8 mouse cellular contexts compared by ENCODE assay signal in the genomic region with DNA sequence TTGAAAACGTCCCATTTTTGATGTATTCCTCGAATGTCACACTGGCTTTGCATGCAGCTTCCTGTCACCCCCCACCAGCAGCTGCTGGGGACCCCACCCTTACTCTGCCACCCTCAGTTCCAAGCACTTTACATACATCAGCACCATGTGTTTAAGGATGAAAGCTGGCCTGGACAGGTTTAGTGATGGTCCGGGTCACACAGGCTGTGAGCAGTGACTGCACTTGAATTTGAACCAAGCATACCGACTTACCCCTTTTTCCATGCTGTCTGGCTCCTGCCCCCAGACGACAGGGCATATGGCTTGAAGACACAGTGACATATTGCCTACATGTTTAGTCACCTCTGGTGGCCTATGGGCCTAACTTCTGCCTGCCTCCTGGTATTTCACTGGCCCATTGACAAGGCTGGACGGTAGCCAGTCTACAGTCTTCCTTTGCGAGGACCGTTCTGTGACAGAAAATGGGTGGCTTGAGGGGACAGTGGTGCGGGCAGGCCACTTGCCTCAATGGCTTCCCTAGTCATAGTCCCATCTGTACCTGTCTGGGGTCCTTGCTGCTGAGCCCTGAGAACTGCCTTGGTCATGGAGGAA. TPM values are rescaled to one million over a fixed set of nuclear protein-coding genes. Genes with fewer than 3 reads are reported as not detected.
A peak's percentile ranks its signal among the peaks of the same experiment; 100 is the strongest.
DNase-seq lines count a peak whose midpoint lies in the region; ATAC-seq lines count a peak whose summit lies in the region.

No protein-coding gene starts in this region.

- no peak overlapping the region for H3K4me3 ChIP-seq in kidney, embryonic 14.5 days (ENCODE audit: low read length)
- H3K4me3 ChIP-seq in kidney, embryonic 16.5 days (ENCODE audit: low read length), result no peak overlapping the region
- peak overlapping the region; percentile 49 for H3K4me3 ChIP-seq in embryonic facial prominence, embryonic 12.5 days
- H3K4me3 ChIP-seq in hindbrain, embryonic 13.5 days, result peak overlapping the region; percentile 55
- no peak overlapping the region for H3K4me3 ChIP-seq in midbrain, embryonic 16.5 days (ENCODE audit: low read depth, low read length)

- no peaks in the 10 kb centered on the region for H3K9me3 ChIP-seq in kidney, embryonic 14.5 days (ENCODE audit: control insufficient read depth, low read length)
- no peaks in the 10 kb centered on the region for H3K9me3 ChIP-seq in kidney, embryonic 16.5 days (ENCODE audit: low read length)
- H3K9me3 ChIP-seq in embryonic facial prominence, embryonic 12.5 days, result no peaks in the 10 kb centered on the region
- no peaks in the 10 kb centered on the region for H3K9me3 ChIP-seq in hindbrain, embryonic 13.5 days
- H3K9me3 ChIP-seq in midbrain, embryonic 16.5 days (replicated peaks; ENCODE audit: control insufficient read depth, low read length, poor library complexity, severe bottlenecking), result no peaks in the 10 kb centered on the region

- H3K27ac ChIP-seq in kidney, embryonic 14.5 days (ENCODE audit: low read depth, low read length), result no peak overlapping the region
- no peak overlapping the region for H3K27ac ChIP-seq in kidney, embryonic 16.5 days (ENCODE audit: low read length)
- H3K27ac ChIP-seq in embryonic facial prominence, embryonic 12.5 days, result no peak overlapping the region
- peak overlapping the region; percentile 93; the same call in 1 of the 2 replicates for H3K27ac ChIP-seq in hindbrain, embryonic 13.5 days
- no peak overlapping the region for H3K27ac ChIP-seq in midbrain, embryonic 16.5 days (ENCODE audit: low read length)

- H3K4me1 ChIP-seq in kidney, embryonic 14.5 days (ENCODE audit: control insufficient read depth, insufficient read depth, low read length), result peaks cover 21% of the 10 kb centered on the region; the same call in 1 of the 2 replicates
- peaks cover 33% of the 10 kb centered on the region for H3K4me1 ChIP-seq in kidney, embryonic 16.5 days (ENCODE audit: insufficient read depth, low read length)
- peaks cover 26% of the 10 kb centered on the region for H3K4me1 ChIP-seq in embryonic facial prominence, embryonic 12.5 days
- H3K4me1 ChIP-seq in hindbrain, embryonic 13.5 days (replicated peaks), result peaks cover 44% of the 10 kb centered on the region
- peaks cover 20% of the 10 kb centered on the region for H3K4me1 ChIP-seq in midbrain, embryonic 16.5 days (ENCODE audit: control insufficient read depth, insufficient read depth, low read length)

- H3K4me2 ChIP-seq in kidney, embryonic 14.5 days (replicated peaks; ENCODE audit: low read depth, low read length), result peak overlapping the region; percentile 83; the same call in 1 of the 2 replicates
- no peak overlapping the region for H3K4me2 ChIP-seq in kidney, embryonic 16.5 days (replicated peaks; ENCODE audit: low read depth, low read length)
- peak overlapping the region; percentile 81; the same call in 1 of the 2 replicates for H3K4me2 ChIP-seq in embryonic facial prominence, embryonic 12.5 days (replicated peaks)
- H3K4me2 ChIP-seq in hindbrain, embryonic 13.5 days, result peak overlapping the region; percentile 91
- H3K4me2 ChIP-seq in midbrain, embryonic 16.5 days (ENCODE audit: low read length), result peak overlapping the region; percentile 86; the same call in 1 of the 2 replicates

- no peaks in the 10 kb centered on the region for H3K27me3 ChIP-seq in kidney, embryonic 14.5 days (ENCODE audit: control insufficient read depth, insufficient read depth, low read length)
- H3K27me3 ChIP-seq in kidney, embryonic 16.5 days (ENCODE audit: insufficient read depth, low read length), result no peaks in the 10 kb centered on the region
- H3K27me3 ChIP-seq in embryonic facial prominence, embryonic 12.5 days, result no peaks in the 10 kb centered on the region
- no peaks in the 10 kb centered on the region for H3K27me3 ChIP-seq in hindbrain, embryonic 13.5 days
- H3K27me3 ChIP-seq in midbrain, embryonic 16.5 days (ENCODE audit: control insufficient read depth, insufficient read depth, low read depth, low read length), result no peaks in the 10 kb centered on the region

- DNase-seq in gastrocnemius, postnatal 4 days (ENCODE audit: low spot score in 2 of 2), result no peak
- DNase-seq in frontal cortex, postnatal 25 days (ENCODE audit: low spot score in 2 of 2), result no peak

- no peak for ATAC-seq in kidney, embryonic 14.5 days (ENCODE audit: low FRiP score, low TSS enrichment)
- ATAC-seq in kidney, embryonic 16.5 days (ENCODE audit: low FRiP score, low TSS enrichment), result no peak
- no peak for ATAC-seq in embryonic facial prominence, embryonic 12.5 days (ENCODE audit: insufficient number of reproducible peaks, insufficient read depth, low FRiP score, low TSS enrichment)
- ATAC-seq in hindbrain, embryonic 13.5 days (ENCODE audit: low FRiP score), result 0 out of 2 replicates have a peak, but pooled peaks have one; percentile 1
- no peak for ATAC-seq in midbrain, embryonic 16.5 days
- no peak for ATAC-seq in frontal cortex, adult (ENCODE audit: low TSS enrichment)

- H3K36me3 ChIP-seq in kidney, embryonic 14.5 days (ENCODE audit: control insufficient read depth, insufficient read depth, low read length), result peaks cover 26% of the 10 kb centered on the region
- H3K36me3 ChIP-seq in kidney, embryonic 16.5 days (ENCODE audit: insufficient read depth, low read length), result peaks cover 20% of the 10 kb centered on the region
- H3K36me3 ChIP-seq in embryonic facial prominence, embryonic 12.5 days, result peaks cover 18% of the 10 kb centered on the region
- peaks cover 25% of the 10 kb centered on the region for H3K36me3 ChIP-seq in hindbrain, embryonic 13.5 days
- peaks cover 11% of the 10 kb centered on the region; the same call in 1 of the 2 replicates for H3K36me3 ChIP-seq in midbrain, embryonic 16.5 days (ENCODE audit: control insufficient read depth, insufficient read depth, low read length)

- H3K9ac ChIP-seq in kidney, embryonic 14.5 days (ENCODE audit: low read depth, low read length), result peak overlapping the region; percentile 78; the same call in 1 of the 2 replicates
- no peak overlapping the region for H3K9ac ChIP-seq in kidney, embryonic 16.5 days (replicated peaks; ENCODE audit: low read length)
- 0 out of 2 replicates have a peak overlapping the region, but pooled peaks have one; percentile 67 for H3K9ac ChIP-seq in embryonic facial prominence, embryonic 12.5 days
- H3K9ac ChIP-seq in hindbrain, embryonic 13.5 days, result peak overlapping the region; percentile 76
- peak overlapping the region; percentile 79; the same call in 1 of the 2 replicates for H3K9ac ChIP-seq in midbrain, embryonic 16.5 days (ENCODE audit: low read depth, low read length)

- 86% methylated on average over 9 of the region's 9 CpGs for WGBS in kidney, embryonic 14.5 days
- 82% methylated on average over 9 of the region's 9 CpGs for WGBS in kidney, embryonic 16.5 days
- WGBS in embryonic facial prominence, embryonic 12.5 days, result 82% methylated on average over 9 of the region's 9 CpGs
- 89% methylated on average over 9 of the region's 9 CpGs for WGBS in hindbrain, embryonic 13.5 days
- WGBS in midbrain, embryonic 16.5 days, result 88% methylated on average over 9 of the region's 9 CpGs

RNA-seq across cellular contexts. Expression of a gene that starts 6.7 kb away (rescaled TPM):
- polyA plus RNA-seq in kidney, embryonic 14.5 days (2014; fragmentation: Nextera tagmentation; extraction: Ambion mirVana), result 5.8 and 8.8 TPM in 2 replicates
- 11.7 and 12.2 TPM in 2 replicates for polyA plus RNA-seq in kidney, embryonic 16.5 days (2015; fragmentation: Nextera tagmentation; extraction: Ambion mirVana)
- polyA plus RNA-seq in embryonic facial prominence, embryonic 12.5 days (2016; fragmentation: Nextera tagmentation; extraction: Ambion mirVana), result 14.3 and 14.4 TPM in 2 replicates
- 19.6 and 26.0 TPM in 2 replicates for polyA plus RNA-seq in hindbrain, embryonic 13.5 days (2015; fragmentation: Nextera tagmentation; extraction: Ambion mirVana)
- polyA plus RNA-seq in midbrain, embryonic 16.5 days (2015; fragmentation: Nextera tagmentation; extraction: Ambion mirVana), result 24.7 and 29.0 TPM in 2 replicates
- 10 to 100 TPM; 20.0 to 22.0 TPM for total RNA-seq in gastrocnemius, postnatal 4 days (2021)

RNA-seq across cellular contexts. Expression of a gene that starts 6.8 kb away (rescaled TPM):
- 249 and 308 TPM in 2 replicates for polyA plus RNA-seq in kidney, embryonic 14.5 days (2014; fragmentation: Nextera tagmentation; extraction: Ambion mirVana)
- polyA plus RNA-seq in kidney, embryonic 16.5 days (2015; fragmentation: Nextera tagmentation; extraction: Ambion mirVana), result 149 and 176 TPM in 2 replicates
- 160 and 169 TPM in 2 replicates for polyA plus RNA-seq in embryonic facial prominence, embryonic 12.5 days (2016; fragmentation: Nextera tagmentation; extraction: Ambion mirVana)
- polyA plus RNA-seq in hindbrain, embryonic 13.5 days (2015; fragmentation: Nextera tagmentation; extraction: Ambion mirVana), result 92.0 and 108 TPM in 2 replicates
- 76.2 and 81.9 TPM in 2 replicates for polyA plus RNA-seq in midbrain, embryonic 16.5 days (2015; fragmentation: Nextera tagmentation; extraction: Ambion mirVana)
- 100 to 1,000 TPM; 212 to 221 TPM for total RNA-seq in gastrocnemius, postnatal 4 days (2021)

RNA-seq across cellular contexts. Expression of a gene that starts 13.8 kb away (rescaled TPM):
- 19.0 and 21.1 TPM in 2 replicates for polyA plus RNA-seq in kidney, embryonic 14.5 days (2014; fragmentation: Nextera tagmentation; extraction: Ambion mirVana)
- polyA plus RNA-seq in kidney, embryonic 16.5 days (2015; fragmentation: Nextera tagmentation; extraction: Ambion mirVana), result 36.9 and 39.2 TPM in 2 replicates
- 24.3 and 25.5 TPM in 2 replicates for polyA plus RNA-seq in embryonic facial prominence, embryonic 12.5 days (2016; fragmentation: Nextera tagmentation; extraction: Ambion mirVana)
- polyA plus RNA-seq in hindbrain, embryonic 13.5 days (2015; fragmentation: Nextera tagmentation; extraction: Ambion mirVana), result 19.8 and 25.7 TPM in 2 replicates
- polyA plus RNA-seq in midbrain, embryonic 16.5 days (2015; fragmentation: Nextera tagmentation; extraction: Ambion mirVana), result 20.7 and 21.7 TPM in 2 replicates
- 1 to 10 TPM; 8.8 to 9.7 TPM for total RNA-seq in gastrocnemius, postnatal 4 days (2021)

Comparison
In these comparisons a context has a peak if more than half of its experiments do, and no peak if none do; other contexts are left out.
1. H3K4me3 ChIP-seq: peak in embryonic facial prominence, embryonic 12.5 days (single experiment) and hindbrain, embryonic 13.5 days (single experiment); none in kidney, embryonic 14.5 days (single experiment), kidney, embryonic 16.5 days (single experiment) and midbrain, embryonic 16.5 days (single experiment).